Mouse (Mus musculus) liver, embryonic 13.5 days (tissue): Measurements from ENCODE around the gene Nek10. TPM values are rescaled to one million over a fixed set of nuclear protein-coding genes. Genes with fewer than 3 reads are reported as not detected.
"Not testable (repeated sequence)": the region's sequence is repeated elsewhere in the genome, so short reads cannot be mapped to it uniquely, and the experiment has no call there.

Experiments used
- ATAC-seq: fragments of 200-750 bp; cut with Nextera tagmentation; 2 replicates; pipeline ENCODE4 v1.8.0; 2017; ENCODE audit warnings: low read depth, mild to moderate bottlenecking, moderate number of reproducible peaks, moderate library complexity
- DNase-seq: peaks from one replicate; pipeline ENCODE4 v3.0.0; 2022
- H3K27ac ChIP-seq: fragments of 300-500 bp; sonication (generic); 2 replicates; pipeline ENCODE4 v1.5.1; 2015; ENCODE audit warnings: moderate library complexity, mild to moderate bottlenecking, inconsistent platforms
- H3K27me3 ChIP-seq: fragments of 300-500 bp; sonication (generic); 2 replicates; pipeline ENCODE4 v1.6.1; 2015; ENCODE audit warnings: mild to moderate bottlenecking, inconsistent platforms
- H3K36me3 ChIP-seq: fragments of 300-500 bp; sonication (generic); 2 replicates; pipeline ENCODE4 v1.6.1; 2015; ENCODE audit warnings: mild to moderate bottlenecking, inconsistent platforms
- H3K4me1 ChIP-seq: fragments of 300-500 bp; sonication (generic); replicated peaks from 2 replicates; pipeline ENCODE4 v1.6.1; 2015; ENCODE audit warnings: inconsistent platforms
- H3K4me2 ChIP-seq: fragments of 300-500 bp; sonication (generic); 2 replicates; pipeline ENCODE4 v1.6.1; 2015; ENCODE audit warnings: inconsistent platforms, mild to moderate bottlenecking, moderate library complexity
- H3K4me3 ChIP-seq: fragments of 300-500 bp; sonication (generic); replicated peaks from 2 replicates; pipeline ENCODE4 v1.5.1; 2015; ENCODE audit warnings: mild to moderate bottlenecking, inconsistent platforms
- H3K9ac ChIP-seq: fragments of 300-500 bp; sonication (generic); 2 replicates; pipeline ENCODE4 v1.6.1; 2015; ENCODE audit warnings: mild to moderate bottlenecking, inconsistent platforms
- H3K9me3 ChIP-seq: fragments of 300-500 bp; sonication (generic); replicated peaks from 2 replicates; pipeline ENCODE4 v1.6.1; 2016; ENCODE audit warnings: inconsistent platforms
- WGBS: fragments of 180-500 bp; shearing (Covaris S2); methylation state at CpG from one replicate; pipeline ENCODE4 v1.1.7; 2015; ENCODE audit not compliant: insufficient replicate concordance; 5-methylcytosine and 5-hydroxymethylcytosine counted together
- polyA plus RNA-seq: library from polyadenylated mRNA; unstranded; fragments of >200 nt; fragmentation: Nextera tagmentation; extraction: Ambion mirVana; gene quantifications from 2 replicates; pipeline ENCODE4 v1.2.1, GENCODE M21; 2015

Nek10 gene
- not detected in 2 replicates for polyA plus RNA-seq

DNA sequence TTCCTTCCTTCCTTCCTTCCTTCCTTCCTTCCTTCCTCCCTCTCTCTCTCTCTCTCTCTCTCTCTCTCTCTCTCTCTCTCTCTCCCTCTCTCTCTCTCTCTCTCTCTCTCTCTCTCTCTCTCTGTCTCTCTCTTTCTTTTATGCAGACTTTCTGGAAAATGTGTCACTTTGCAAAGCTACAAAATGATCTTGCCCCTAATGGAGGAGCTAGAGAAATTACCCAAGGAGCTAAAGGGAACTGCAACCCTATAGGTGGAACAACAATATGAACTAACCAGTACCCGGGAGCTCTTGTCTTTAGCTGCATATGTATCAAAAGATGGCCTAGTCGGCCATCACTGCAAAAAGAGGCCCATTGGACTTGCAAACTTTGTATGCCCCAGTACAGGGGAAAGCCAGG lies at the start of gene Nek10:
Nek10 (plus strand) TSS at position 301 of the 400 bp plus-strand sequence.
- 45% methylated on average over 1 of the region's 2 CpGs for WGBS
- H3K4me3 ChIP-seq, H3K4me1 ChIP-seq, H3K4me2 ChIP-seq, H3K9ac ChIP-seq, DNase-seq, H3K36me3 ChIP-seq, H3K9me3 ChIP-seq, H3K27ac ChIP-seq, ATAC-seq, H3K27me3 ChIP-seq: not testable (repeated sequence)

- no peak overlapping the region for H3K4me2 ChIP-seq
- no peak overlapping the region for H3K4me3 ChIP-seq
- H3K36me3 ChIP-seq, result peaks cover 20% of the 10 kb centered on the region
- H3K27ac ChIP-seq, result no peak overlapping the region
- 71% methylated on average over 2 of the region's 2 CpGs for WGBS
- H3K4me1 ChIP-seq, result no peaks in the 10 kb centered on the region
- ATAC-seq, result no peak
- DNase-seq, result no peak
- H3K9ac ChIP-seq, result no peak overlapping the region
- H3K9me3 ChIP-seq, result no peaks in the 10 kb centered on the region
- H3K27me3 ChIP-seq, result no peaks in the 10 kb centered on the region
These were observed 22.0 kb upstream of the Nek10 start for GRCm38 (mm10) chr14:14781169-14781568.

DNA sequence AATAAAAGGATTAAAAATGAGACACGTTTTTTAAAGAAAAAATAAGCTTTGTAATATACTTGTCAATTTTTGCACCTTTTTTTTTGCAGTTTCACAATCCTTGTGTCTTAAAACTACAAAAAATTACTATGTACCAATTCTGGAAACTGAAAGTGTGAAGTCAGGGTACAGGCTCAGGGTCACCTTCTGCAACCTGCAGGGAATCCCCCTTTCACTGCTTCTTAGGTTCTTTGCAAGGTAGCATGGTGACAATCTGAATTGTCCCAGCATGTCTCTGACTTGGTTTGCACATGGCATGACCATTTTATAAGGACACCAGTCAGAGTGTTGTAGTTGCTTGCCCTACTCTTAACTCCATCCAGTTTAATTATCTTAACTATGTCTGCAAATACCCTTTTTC lies 19.0 kb upstream of the Nek10 start:
- Histone ChIP-seq H3K9me3 (no peaks in the 10 kb centered on the region), H3K9ac (no peak overlapping the region), H3K27me3 (no peaks in the 10 kb centered on the region), H3K4me1 (no peaks in the 10 kb centered on the region), H3K4me3 (no peak overlapping the region), H3K27ac (no peak overlapping the region), H3K4me2 (no peak overlapping the region), H3K36me3 (peaks cover 19% of the 10 kb centered on the region)
- DNase-seq, result no peak
- no peak for ATAC-seq
- 53% methylated on average over 1 of the region's 1 CpGs for WGBS

GRCm38 (mm10) chr14:14786979-14787378 lies 16.2 kb upstream of the Nek10 start:
- peaks cover 12% of the 10 kb centered on the region for H3K36me3 ChIP-seq
- DNase-seq (no peak), ATAC-seq (no peak)
- H3K4me1 ChIP-seq, result no peaks in the 10 kb centered on the region; the same call in 1 of the 2 replicates
- 64% methylated on average over 1 of the region's 1 CpGs for WGBS
- no peaks in the 10 kb centered on the region for H3K27me3 ChIP-seq
- no peak overlapping the region for H3K4me3 ChIP-seq
- no peak overlapping the region for H3K27ac ChIP-seq
- H3K9ac ChIP-seq, result no peak overlapping the region
- no peaks in the 10 kb centered on the region for H3K9me3 ChIP-seq
- H3K4me2 ChIP-seq, result no peak overlapping the region

GRCm38 (mm10) chr14:14789840-14790470 lies 13.3 kb upstream of the Nek10 start:
- ATAC-seq (no peak), DNase-seq (no peak)
- Histone ChIP-seq H3K4me3 (no peak overlapping the region), H3K27me3 (no peaks in the 10 kb centered on the region), H3K4me2 (no peak overlapping the region), H3K9ac (no peak overlapping the region), H3K36me3 (peaks cover 12% of the 10 kb centered on the region), H3K9me3 (no peaks in the 10 kb centered on the region), H3K27ac (no peak overlapping the region), H3K4me1 (no peaks in the 10 kb centered on the region; the same call in 1 of the 2 replicates)
- WGBS, result 74% methylated on average over 4 of the region's 4 CpGs

- Histone ChIP-seq H3K4me3 (no peak overlapping the region), H3K4me2 (no peak overlapping the region), H3K4me1 (no peaks in the 10 kb centered on the region), H3K36me3 (no peaks in the 10 kb centered on the region), H3K9ac (no peak overlapping the region), H3K9me3 (no peaks in the 10 kb centered on the region), H3K27ac (no peak overlapping the region), H3K27me3 (no peaks in the 10 kb centered on the region)
- DNase-seq, result no peak
- 57% methylated on average over 5 of the region's 5 CpGs for WGBS
- ATAC-seq, result no peak
These were observed 3.4 kb upstream of the Nek10 start for GRCm38 (mm10) chr14:14799861-14800260.

DNA sequence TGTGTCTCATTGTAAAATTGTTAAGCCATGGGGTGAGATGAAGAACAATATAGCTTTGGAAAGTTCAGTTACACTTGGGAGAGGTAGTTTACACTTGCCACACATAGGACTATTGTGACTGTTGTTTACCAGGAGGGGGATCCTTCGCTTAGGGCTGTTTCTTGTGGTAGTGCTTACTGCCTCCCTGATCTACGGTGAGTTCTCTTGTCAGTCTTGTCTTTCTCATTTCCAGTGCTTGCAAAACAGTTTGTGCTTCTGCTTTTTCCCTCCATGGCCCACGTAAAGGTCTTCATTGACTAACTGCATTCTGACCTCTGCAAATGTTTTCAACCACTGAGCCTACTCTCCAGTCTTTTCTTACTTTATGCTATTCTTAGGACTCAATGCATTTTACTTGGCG lies 2.9 kb upstream of the Nek10 start:
- no peaks in the 10 kb centered on the region for H3K27me3 ChIP-seq
- no peaks in the 10 kb centered on the region for H3K4me1 ChIP-seq
- no peak overlapping the region for H3K9ac ChIP-seq
- no peaks in the 10 kb centered on the region for H3K36me3 ChIP-seq
- no peak for DNase-seq
- no peak overlapping the region for H3K4me3 ChIP-seq
- H3K4me2 ChIP-seq, result no peak overlapping the region
- no peak for ATAC-seq
- H3K27ac ChIP-seq, result no peak overlapping the region
- no peaks in the 10 kb centered on the region for H3K9me3 ChIP-seq
- 52% methylated on average over 4 of the region's 4 CpGs for WGBS

DNA sequence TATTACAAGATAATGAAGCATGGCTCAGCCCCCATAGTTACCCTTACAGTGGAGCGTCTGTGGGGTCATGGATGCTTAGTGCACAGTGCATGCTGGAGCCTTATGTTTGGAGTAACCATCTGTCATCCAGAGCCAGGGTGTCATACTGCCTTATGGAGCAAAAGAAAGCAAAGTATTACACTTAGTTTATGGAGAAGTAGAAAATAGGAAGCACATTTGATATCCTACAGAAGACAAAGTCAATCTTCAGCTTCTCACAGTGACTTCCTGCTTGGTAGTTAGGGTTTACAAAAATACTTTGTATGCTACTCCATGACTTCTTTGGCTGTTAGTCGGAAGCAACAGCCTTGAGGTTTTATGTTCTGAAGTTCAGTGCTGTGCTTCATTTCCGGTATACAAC lies 2.4 kb upstream of the Nek10 start:
- DNase-seq, result no peak
- Histone ChIP-seq H3K4me2 (no peak overlapping the region), H3K9me3 (no peaks in the 10 kb centered on the region), H3K36me3 (no peaks in the 10 kb centered on the region), H3K27me3 (no peaks in the 10 kb centered on the region), H3K4me3 (no peak overlapping the region), H3K9ac (no peak overlapping the region), H3K4me1 (no peaks in the 10 kb centered on the region), H3K27ac (no peak overlapping the region)
- no peak for ATAC-seq
- WGBS, result 69% methylated on average over 3 of the region's 3 CpGs

- H3K4me1 ChIP-seq, result no peaks in the 10 kb centered on the region
- 22% methylated on average over 10 of the region's 10 CpGs for WGBS
- no peak overlapping the region for H3K27ac ChIP-seq
- no peak overlapping the region for H3K9ac ChIP-seq
- no peaks in the 10 kb centered on the region for H3K9me3 ChIP-seq
- H3K36me3 ChIP-seq, result no peaks in the 10 kb centered on the region
- H3K4me2 ChIP-seq, result no peak overlapping the region
- no peaks in the 10 kb centered on the region for H3K27me3 ChIP-seq
- H3K4me3 ChIP-seq, result no peak overlapping the region
- DNase-seq (no peak), ATAC-seq (no peak)
These were observed 804 bp downstream of the Nek10 start for GRCm38 (mm10) chr14:14803921-14804517.

- WGBS, result 47% methylated on average over 5 of the region's 5 CpGs
- Histone ChIP-seq H3K27ac (no peak overlapping the region), H3K27me3 (no peaks in the 10 kb centered on the region), H3K4me1 (no peaks in the 10 kb centered on the region), H3K4me3 (no peak overlapping the region), H3K4me2 (no peak overlapping the region), H3K9me3 (no peaks in the 10 kb centered on the region), H3K36me3 (no peaks in the 10 kb centered on the region), H3K9ac (no peak overlapping the region)
- DNase-seq (no peak), ATAC-seq (no peak)
These were observed 1.4 kb downstream of the Nek10 start for GRCm38 (mm10) chr14:14804518-14805212.

DNA sequence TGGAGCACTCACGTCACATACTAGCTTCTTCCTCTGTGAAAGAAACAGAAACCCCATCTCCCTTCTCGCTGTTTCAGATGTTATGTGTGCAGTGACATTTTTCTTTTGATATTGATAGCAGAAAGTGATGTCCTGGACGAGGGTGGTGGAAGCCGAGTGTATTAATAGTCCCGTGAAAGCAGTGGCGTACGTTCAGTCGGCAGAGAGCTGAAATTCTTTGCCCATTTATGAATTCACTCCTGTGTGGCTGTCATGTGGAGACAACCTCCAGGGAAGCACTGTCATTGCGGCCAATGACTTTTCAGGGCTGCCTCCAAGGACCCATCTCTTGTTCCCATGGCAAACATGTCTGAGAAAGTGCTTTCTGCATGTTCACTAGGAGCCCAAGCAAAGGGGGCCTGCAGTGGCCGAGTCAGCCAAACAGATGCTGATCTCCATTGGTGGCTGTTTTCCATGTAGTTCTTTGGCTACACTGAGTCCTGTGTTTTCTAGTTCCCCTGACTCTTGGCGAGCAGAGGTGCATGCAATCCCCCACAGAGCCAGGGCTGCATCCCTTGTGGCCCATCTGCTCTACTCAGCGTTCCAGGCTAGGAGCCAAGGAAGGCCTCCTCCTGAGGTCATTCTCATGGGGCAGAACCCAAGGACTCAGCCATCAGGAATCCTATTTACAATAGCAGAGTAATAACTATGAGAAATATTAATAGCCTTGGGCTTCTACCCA lies 29.5 kb downstream of the Nek10 start:
- Histone ChIP-seq H3K36me3 (no peaks in the 10 kb centered on the region), H3K4me1 (no peaks in the 10 kb centered on the region), H3K27ac (no peak overlapping the region), H3K4me2 (no peak overlapping the region), H3K9ac (no peak overlapping the region), H3K4me3 (no peak overlapping the region), H3K27me3 (no peaks in the 10 kb centered on the region), H3K9me3 (no peaks in the 10 kb centered on the region)
- DNase-seq (no peak), ATAC-seq (no peak)
- 61% methylated on average over 12 of the region's 12 CpGs for WGBS
